Mouse (Mus musculus) adrenal gland, postnatal 14 days (tissue): ENCODE results near the gene Rims1. TPM values are rescaled to one million over a fixed set of nuclear protein-coding genes. Genes with fewer than 3 reads are reported as not detected.

Experiments used
- DNase-seq: peaks from one replicate; pipeline ENCODE4 v3.0.0; 2021; ENCODE audit warnings: mixed read lengths
- total RNA-seq: library from RNA; stranded (reverse); gene quantifications from 2 replicates; pipeline ENCODE4 v1.2.3, GENCODE M21; 2021

Rims1 gene
- total RNA-seq, 1 experiment from 2014 or later: 0.67 TPM

GRCm38 (mm10) chr1:22579470-22579869, 226.3 kb downstream of the Rims1 start:
- DNase-seq: no peak

- DNase-seq: no peak
Measured at GRCm38 (mm10) chr1:22572720-22573119, 233.1 kb downstream of the Rims1 start.

GRCm38 (mm10) chr1:22546273-22546672, 259.5 kb downstream of the Rims1 start:
- no peak for DNase-seq

- no peak for DNase-seq
Measured at GRCm38 (mm10) chr1:22538129-22538528, 267.7 kb downstream of the Rims1 start.

- DNase-seq: no peak
Measured at GRCm38 (mm10) chr1:22536776-22537175, 269.0 kb downstream of the Rims1 start.

GRCm38 (mm10) chr1:22535049-22535448, 270.7 kb downstream of the Rims1 start:
- no peak for DNase-seq

GRCm38 (mm10) chr1:22533146-22534096, 272.4 kb downstream of the Rims1 start:
- peak; percentile 5 for DNase-seq

- no peak for DNase-seq
Measured at GRCm38 (mm10) chr1:22515103-22515502, 290.7 kb downstream of the Rims1 start.

- no peak for DNase-seq
Measured at GRCm38 (mm10) chr1:22512421-22512820, 293.4 kb downstream of the Rims1 start.

- no peak for DNase-seq
Measured at GRCm38 (mm10) chr1:22511614-22512013, 294.2 kb downstream of the Rims1 start.

- no peak for DNase-seq
Measured at GRCm38 (mm10) chr1:22508735-22509615, 296.8 kb downstream of the Rims1 start.

GRCm38 (mm10) chr1:22487270-22487864, 318.4 kb downstream of the Rims1 start:
- DNase-seq: no peak

- no peak for DNase-seq
Measured at GRCm38 (mm10) chr1:22476220-22476619, 329.6 kb downstream of the Rims1 start.

GRCm38 (mm10) chr1:22467033-22467432, 338.8 kb downstream of the Rims1 start:
- DNase-seq: no peak

GRCm38 (mm10) chr1:22466597-22466996, 339.2 kb downstream of the Rims1 start:
- DNase-seq: no peak

- no peak for DNase-seq
Measured at GRCm38 (mm10) chr1:22424020-22424419, 381.8 kb downstream of the Rims1 start.

GRCm38 (mm10) chr1:22422102-22422501, 383.7 kb downstream of the Rims1 start:
- no peak for DNase-seq

GRCm38 (mm10) chr1:22410173-22410572, 395.6 kb downstream of the Rims1 start:
- no peak for DNase-seq

GRCm38 (mm10) chr1:22386361-22386760, 419.4 kb downstream of the Rims1 start:
- DNase-seq: no peak

GRCm38 (mm10) chr1:22377652-22378051, 428.1 kb downstream of the Rims1 start:
- DNase-seq: no peak

- DNase-seq: no peak
Measured at GRCm38 (mm10) chr1:22377062-22377461, 428.7 kb downstream of the Rims1 start.

GRCm38 (mm10) chr1:22356209-22356608, 449.6 kb downstream of the Rims1 start:
- no peak for DNase-seq

GRCm38 (mm10) chr1:22353687-22354086, 452.1 kb downstream of the Rims1 start:
- no peak for DNase-seq
